Mouse (Mus musculus): ENCODE results near the gene Krt14.

- TF ChIP-seq POLR2A (IDR thresholded peaks at IDR 0.05; ENCODE audit: borderline replicate concordance, low read depth, low read length) (no peak), CTCF (IDR thresholded peaks at IDR 0.05; ENCODE audit: low read depth, low read length) (no peak)
Observed at GRCm38 (mm10) chr11:100248852-100249465, 41.6 kb upstream of the Krt14 start, which contains the start of gene Krt16.

Measured in bone marrow macrophage, adult 2 months (primary cell).